Mouse (Mus musculus): Measurements from ENCODE around the gene Szt2.

Szt2 gene

GRCm38 (mm10) chr4:118409142-118409900 is at the start of gene Szt2, which contains the start of gene Med8:
Gene Szt2 (minus strand): TSS chr4:118409273.
Gene Med8 (plus strand): TSS chr4:118409337.
- DNase-seq (ENCODE audit: low spot score in 2 of 2) = peak; percentile 93 to 94

DNA sequence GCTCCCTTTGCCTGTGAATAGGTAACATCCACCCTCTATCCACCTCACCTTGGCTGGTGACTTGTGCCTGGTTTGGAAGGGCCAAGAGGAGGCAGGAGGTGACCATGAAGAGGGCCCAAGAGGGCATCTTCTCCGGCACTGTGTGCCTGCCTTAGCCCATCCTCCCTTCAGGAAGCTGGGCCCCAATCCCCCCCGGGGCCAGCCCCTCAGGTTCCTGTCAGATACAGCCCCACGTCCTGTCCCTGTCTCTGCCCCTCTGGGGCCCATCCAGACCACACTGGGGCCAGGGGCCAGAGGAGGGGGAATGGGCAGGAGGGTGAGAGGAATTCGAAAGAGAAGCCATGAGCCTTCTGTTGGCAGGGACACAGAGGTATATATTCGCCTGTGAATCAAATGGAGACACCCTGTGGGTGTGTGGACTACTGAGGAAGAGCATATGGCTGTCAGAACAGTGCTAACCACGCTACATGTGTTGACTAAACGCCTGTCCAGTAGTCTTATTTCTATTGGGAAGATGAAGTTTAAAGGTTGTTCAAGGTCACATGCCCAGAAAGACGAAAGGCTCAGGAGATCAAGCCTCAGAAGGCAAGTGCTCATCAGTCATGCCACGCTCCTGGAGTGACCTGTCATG is 48.4 kb upstream of the Szt2 start, which contains the start of gene Mpl:
Gene Mpl (minus strand): TSS at position 169 of the 631 bp plus-strand sequence.
- no peak for DNase-seq (ENCODE audit: low spot score in 2 of 2)

DNA sequence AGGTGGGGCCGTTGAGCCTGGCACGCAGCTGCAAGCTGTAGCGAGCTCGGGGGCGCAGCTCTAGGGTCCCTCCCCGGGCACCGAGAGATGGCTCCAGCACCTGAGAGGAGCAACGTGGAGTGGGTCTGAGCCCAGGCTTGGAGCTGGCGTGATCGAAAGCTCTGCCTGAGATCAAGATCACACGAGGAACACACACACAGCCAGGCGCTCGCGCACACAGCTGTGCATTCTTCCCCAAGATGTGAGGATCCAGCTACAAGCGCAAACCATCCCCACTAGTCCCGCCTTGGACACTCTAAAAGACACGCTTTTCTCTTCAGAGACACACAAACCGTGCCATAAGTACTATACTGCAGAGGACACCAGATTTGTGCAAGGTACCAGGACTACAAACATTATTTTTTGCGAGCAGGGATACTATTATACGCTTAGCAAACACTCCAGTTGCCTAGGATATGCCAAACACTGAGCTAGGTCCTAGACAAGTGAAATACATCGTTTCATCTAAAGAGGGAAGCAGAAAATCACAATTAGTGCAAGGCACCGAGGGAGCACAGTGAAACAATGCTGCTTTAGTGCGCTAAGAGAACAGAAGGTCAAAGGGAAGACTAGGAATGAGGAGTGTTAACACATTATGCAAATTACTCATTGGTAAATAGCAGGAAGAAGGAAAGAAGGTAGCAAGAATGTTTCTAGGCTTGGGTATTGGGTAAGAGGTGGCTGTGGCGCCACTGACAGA is 37.5 kb upstream of the Szt2 start:
- DNase-seq (ENCODE audit: low spot score in 2 of 2) = no peak

DNA sequence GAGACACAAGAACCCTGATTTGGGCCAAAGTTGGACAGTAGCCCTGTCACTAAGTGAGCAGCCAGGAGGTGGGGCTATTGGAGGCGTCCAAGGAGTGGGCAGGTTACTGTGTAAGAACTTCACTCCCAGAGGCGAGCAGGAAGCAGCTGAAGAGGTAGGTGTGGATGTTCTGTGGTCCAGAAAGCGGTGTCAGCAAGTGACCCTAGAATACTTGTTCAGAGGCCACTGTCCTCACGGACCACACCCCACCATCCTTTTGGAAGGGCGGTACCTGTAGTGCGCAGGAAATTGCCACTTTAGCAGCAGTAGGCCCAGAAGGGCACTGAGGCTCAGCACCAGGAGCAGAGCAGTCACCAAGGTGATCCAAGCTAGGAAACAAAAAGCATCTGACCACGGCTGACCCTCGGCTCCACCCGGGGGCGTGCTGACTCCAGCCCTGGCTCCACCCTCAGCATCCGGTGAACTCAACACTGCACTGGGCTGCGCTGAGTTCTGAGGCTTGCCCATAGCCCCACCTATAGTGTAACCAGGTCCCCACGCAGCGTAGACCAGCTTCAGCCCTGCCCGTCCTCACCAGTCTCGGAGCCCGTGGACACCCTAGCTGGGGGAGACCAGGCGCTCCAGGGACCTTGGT is 36.8 kb upstream of the Szt2 start:
- no peak for DNase-seq (ENCODE audit: low spot score in 2 of 2)

- DNase-seq (ENCODE audit: low spot score in 2 of 2) = no peak
These were observed 36.0 kb upstream of the Szt2 start for GRCm38 (mm10) chr4:118445088-118445487.

DNA sequence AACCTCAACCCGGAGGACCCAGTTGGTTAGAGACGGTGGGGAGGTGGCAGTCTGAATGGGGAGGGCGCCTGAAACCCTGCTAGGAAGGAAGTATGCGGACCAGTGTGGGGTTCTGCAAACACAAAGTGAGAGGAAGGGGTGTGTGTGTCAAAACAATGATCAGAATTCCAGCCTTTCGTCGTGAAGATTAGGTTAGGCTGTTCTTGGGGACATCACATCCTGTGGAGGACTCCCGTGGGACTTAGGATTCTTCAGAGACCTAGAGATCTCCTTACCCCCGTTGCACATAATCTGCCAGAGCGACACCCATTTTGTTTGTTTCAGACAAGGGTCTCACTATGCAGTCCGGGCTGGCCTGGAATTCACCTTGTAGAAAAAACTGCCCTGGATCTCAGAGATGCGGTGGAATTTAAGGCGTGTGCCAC is 28.8 kb upstream of the Szt2 start:
- peak; percentile 29 to 30 for DNase-seq (ENCODE audit: low spot score in 2 of 2)

DNA sequence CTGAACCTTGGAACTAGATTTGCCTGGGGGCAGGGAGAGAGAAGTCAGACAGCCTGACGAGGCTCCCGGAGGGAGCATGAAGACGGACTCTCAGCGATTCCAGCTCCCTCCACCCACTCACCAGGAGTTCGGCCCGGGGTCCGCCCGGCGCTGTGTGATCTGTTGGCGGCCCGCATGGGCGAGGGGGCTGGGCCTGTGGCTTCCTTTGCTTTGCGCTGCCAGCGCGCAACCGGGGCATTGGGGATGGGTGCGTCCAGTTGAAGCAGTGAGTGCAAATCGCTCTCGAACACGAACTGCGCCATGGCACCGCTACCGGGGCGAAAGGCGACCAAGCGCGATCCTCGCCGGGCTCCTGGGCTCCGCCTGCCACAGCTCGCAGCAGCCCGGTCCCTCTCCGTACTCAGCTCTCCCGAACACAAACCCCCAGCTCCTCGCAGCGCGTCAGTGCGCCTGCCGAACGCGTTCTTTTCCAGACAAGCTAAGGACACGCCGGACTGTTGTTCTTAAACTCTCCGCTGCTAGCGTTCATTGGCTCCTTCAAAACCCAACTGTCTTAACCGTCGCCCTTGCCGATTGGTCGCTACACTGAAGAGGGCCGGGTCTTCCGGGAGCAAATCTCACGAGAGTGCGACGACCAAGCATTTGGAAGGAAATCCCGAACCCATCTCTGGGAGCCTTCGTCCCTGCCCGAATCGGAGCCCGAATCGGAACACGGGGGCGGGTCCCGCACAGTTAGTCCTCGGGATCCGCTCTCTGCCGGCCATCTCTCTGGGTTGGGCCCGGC is 27.9 kb upstream of the Szt2 start, which contains the start of gene Cdc20:
Gene Cdc20 (minus strand): TSS at position 533 of the 784 bp plus-strand sequence.
- DNase-seq (ENCODE audit: low spot score in 2 of 2) = peak; percentile 90 to 92

DNA sequence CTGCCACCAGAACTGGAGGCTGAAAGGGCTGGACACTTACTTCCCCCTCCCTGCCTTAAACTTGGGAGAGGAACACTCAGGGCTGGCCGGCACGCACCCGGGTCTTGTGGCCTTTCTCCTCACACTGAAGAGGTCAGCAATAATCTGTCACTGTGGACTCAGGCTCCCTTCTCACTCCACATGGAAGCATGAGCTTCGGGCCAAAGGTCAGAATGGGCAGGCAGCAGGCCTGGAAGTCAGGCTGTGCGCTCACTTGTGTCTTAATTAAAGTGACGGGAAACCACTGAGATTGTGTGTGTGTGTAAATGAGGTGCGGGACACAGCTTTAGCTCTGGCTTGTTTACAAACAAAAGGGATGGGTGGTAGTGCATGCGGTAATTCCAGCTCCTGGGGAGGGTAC is 23.3 kb upstream of the Szt2 start:
- no peak for DNase-seq (ENCODE audit: low spot score in 2 of 2)

GRCm38 (mm10) chr4:118429215-118429895 is 20.3 kb upstream of the Szt2 start:
- peak in 1 of 2 experiments; percentile 19 for DNase-seq (ENCODE audit: low spot score in 2 of 2)

GRCm38 (mm10) chr4:118428531-118429214 is 19.6 kb upstream of the Szt2 start:
- DNase-seq (ENCODE audit: low spot score in 2 of 2) = peak; percentile 14 to 33

DNA sequence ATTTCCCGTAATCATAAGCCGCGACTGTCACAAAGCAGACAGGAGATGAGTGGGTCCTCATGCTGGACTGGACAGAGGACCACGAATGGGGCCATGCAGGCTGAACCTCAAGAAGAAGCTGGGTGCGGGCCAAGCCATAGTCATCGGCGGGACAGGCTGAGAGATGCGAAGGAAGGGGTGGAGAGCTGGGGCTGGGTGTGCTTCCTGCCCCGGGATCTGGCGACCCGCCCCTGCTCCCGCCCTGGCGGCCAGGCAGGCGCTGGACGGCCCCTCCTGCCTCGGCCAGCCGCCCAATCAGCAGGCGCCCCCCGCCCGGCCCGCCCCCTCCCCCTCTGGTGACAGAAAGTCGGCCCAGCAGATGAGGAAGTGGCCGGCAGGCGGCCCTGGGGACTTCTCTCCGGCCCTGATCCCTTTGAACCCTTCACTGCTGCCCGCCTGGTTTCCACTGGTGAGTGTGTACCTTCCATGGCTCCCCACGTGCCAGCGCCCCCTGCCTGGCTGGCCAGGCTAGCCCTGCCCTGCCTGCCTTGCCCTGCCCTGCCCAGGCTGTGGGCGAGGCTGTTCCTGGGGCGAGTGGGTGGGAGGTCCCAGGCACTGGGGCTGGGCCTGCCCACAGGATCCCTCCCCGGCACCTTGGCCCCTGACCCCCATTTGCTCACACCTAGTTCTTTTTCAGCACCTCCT is 18.8 kb upstream of the Szt2 start, which contains the start of gene Elovl1:
Gene Elovl1 (plus strand): TSS at position 326 of the 684 bp plus-strand sequence.
- DNase-seq (ENCODE audit: low spot score in 2 of 2) = peak; percentile 91 to 93

GRCm38 (mm10) chr4:118427415-118427767 is 18.3 kb upstream of the Szt2 start:
- DNase-seq (ENCODE audit: low spot score in 2 of 2) = no peak

DNA sequence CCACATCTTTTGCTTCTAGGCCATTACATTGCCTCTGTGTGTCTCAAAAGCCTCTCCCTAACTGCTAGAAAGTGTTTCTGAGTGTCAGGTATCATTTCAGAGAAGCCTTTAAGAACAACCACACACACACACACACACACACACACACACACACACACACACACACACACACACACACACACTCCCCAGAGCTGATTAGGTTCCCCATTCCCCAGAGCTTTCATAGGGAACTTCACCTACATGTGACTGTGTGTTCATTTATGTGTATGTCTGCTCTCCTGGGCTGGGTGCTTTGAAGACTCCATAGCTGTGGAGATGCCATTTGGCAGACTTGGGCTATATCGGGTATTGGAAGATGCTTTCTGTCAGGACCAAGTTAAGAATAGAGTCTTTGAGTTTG is 16.3 kb upstream of the Szt2 start:
- no peak for DNase-seq (ENCODE audit: low spot score in 2 of 2)

DNA sequence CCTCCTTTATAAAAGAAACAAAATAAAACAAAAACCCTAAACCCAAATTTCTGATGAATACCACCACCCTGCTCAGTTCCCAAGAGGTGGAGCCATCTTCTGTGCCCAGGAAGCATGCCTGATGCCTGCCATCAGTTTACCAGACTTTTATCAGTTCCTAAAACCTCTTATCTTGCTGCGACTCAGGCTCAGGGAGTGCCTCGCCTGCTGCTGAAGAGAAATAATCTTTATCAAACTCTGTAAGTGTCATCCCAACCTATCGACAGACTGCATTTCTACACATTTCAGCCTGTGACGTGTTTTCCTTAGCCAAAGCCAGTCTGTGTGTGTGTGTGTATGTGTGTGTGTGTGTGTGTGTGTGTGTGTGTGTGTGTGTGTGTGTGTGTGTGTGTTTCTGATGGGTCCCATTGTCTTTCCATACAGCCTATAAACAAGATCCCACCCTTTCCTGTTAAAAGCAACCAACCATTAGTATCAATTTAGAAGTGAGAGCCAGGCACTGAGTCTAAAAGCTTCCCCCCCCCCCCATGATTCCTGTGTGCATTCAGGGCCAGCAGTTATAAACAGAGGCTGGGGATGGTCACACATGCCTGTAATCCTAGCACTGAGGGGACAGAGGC is 15.6 kb upstream of the Szt2 start:
- peak in 1 of 2 experiments; percentile 34 for DNase-seq (ENCODE audit: low spot score in 2 of 2)

- no peak for DNase-seq (ENCODE audit: low spot score in 2 of 2)
These were observed 12.3 kb upstream of the Szt2 start for GRCm38 (mm10) chr4:118421384-118421783.

DNA sequence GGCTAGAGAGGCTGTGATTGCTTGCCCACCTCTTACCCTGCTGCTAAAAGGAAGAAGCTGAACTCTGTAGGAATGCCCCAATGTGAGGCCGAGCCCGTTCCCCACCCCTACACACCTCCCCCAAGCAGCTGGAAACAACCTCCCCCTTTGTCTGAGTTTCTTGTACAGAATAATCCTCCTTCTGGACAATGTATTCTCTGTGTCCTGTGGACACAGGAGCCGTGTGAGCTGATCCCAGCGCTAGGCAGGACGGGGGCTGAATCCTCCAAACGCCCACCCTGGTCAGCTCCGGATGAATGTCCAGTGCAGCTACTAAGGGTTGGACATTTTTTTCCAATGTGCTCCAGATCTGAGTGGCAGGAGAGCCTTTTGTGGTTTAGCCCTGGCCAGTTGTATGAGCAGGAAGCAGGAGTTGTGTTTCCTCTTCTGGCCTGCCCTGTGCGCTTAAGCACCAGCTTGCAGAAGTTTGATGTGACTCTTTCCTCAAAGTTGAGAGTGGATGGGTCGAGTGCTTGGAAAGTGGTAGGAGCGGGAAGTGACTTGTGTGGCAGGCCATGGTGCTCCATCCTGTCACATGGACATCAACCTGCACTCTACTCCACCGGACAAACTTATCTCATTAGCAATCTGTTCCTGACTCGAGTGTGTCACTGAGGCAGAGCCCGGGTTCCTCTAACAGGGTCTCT is 8.2 kb upstream of the Szt2 start:
- no peak for DNase-seq (ENCODE audit: low spot score in 2 of 2)

GRCm38 (mm10) chr4:118416329-118416728 is 7.3 kb upstream of the Szt2 start:
- no peak for DNase-seq (ENCODE audit: low spot score in 2 of 2)

- DNase-seq (ENCODE audit: low spot score in 2 of 2) = no peak
These were observed 6.7 kb upstream of the Szt2 start for GRCm38 (mm10) chr4:118415779-118416178.

Data from spleen, postnatal 36 days (tissue).